Mouse (Mus musculus) cerebellum, adult 2 months (tissue): ENCODE results near the gene Rora.

Experiments used
- CTCF ChIP-seq: fragments of 200-500 bp; IDR thresholded peaks from 2 replicates; pipeline ENCODE4 v1.5.1; 2011; ENCODE audit warnings: low read depth, mild to moderate bottlenecking, control low read depth, low read length, moderate library complexity, borderline replicate concordance; ENCODE audit not compliant: insufficient read depth
- POLR2A ChIP-seq: fragments of 200-500 bp; IDR thresholded peaks from 2 replicates; pipeline ENCODE4 v1.6.1; 2011; ENCODE audit warnings: low read length, control low read depth, borderline replicate concordance; ENCODE audit not compliant: insufficient read depth

DNA sequence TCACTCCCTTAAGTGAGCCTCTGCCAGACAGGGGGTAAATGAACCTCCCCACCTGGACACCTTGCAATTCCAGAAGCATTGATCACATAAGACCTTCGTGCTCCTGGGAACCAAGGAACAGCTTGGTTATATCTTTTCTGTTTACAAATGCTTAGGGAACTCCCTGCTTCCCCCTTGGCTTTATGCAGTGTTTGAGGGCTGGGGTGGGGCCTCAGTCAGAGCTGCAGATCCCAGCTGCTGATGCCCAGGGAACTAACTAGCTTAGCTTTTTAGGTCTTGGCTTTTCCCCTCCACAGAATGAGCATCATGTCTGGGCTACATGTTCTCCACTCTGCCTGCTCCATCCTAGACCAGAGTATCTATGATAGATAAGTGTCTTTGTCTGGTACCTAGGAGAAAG is 116.1 kb downstream of the Rora start:
- TF ChIP-seq CTCF (no peak), POLR2A (no peak)
